Mouse (Mus musculus) spleen, postnatal 14 days (tissue): ENCODE measurements around the gene Reln.

Experiments used
- DNase-seq, 2 experiments: peaks; one replicate each; pipeline ENCODE4 v3.0.0; 2021 to 2022; ENCODE audit warnings: low spot score in 2 of 2

Gene Reln

GRCm38 (mm10) chr5:22118456-22118855, 226.0 kb downstream of the Reln start:
- no peak for DNase-seq

DNA sequence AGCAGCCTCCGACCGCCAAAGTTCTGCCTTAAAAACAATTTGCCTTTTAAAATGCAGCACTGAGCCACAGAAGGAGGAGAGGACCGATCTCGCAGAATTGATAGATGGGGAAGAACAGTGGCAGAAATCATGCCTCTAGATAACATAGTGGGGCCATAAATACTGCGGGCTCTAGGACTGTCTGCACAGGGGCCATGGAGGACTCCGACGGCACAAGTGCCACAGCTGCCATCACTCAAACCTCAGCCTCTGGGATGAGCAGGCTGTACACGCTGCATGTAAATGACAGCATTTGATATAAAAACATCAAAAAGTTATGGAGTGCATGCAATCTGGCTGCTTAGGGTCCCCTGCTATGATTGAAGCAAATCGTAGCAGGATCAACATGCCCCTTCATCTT, 227.6 kb downstream of the Reln start:
- DNase-seq = no peak

DNA sequence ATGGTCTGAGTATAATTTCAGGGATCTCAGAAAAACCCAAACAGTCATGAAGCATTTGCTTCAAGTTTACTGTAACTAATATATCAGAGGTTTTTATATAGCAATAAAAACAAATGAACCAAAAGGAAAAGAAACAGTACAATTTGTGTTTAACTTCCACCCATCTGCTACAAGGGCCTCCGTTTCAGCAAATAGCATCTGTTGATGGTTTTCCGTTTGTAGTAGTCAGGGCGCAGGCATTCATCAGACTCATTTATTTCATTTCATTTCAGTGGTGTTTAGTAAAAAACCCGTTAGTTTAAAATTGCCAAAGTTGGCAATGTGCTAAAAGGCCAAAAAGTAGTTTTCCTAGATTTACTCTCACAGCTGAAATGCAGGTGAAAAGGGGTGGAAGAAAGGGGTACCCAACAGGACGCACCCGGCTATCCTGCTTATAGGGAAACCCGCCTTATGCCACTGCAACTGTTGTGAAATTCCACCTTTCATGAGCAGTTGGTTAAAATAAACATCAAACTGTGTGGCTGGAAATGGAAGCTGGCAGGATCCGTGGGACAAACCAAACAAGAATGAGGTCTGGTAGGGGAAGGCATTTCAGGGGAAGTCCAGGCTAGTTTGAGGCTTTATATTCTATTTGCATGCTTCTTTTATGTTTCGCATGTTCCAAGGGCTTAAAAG, 237.6 kb downstream of the Reln start:
- DNase-seq = no peak

DNA sequence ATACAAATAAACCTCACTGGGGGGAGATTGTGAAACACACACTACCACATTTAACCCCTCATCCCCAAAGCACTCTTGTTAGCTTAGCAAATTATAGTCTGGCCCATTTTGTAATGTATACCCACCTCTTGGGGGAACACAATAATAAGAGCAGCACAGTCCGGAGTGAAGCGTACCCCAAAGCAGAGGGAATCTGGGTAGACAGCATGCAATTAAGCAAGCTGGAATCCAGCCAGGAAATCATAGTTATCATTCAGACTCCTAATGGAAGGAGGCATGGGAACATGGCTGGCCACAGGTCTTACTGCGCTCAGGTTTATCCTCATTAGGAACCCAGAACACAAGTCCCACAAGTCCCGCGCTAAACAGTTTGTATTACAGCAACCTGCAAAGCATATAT, 249.5 kb downstream of the Reln start:
- no peak for DNase-seq

- no peak for DNase-seq
Observed at GRCm38 (mm10) chr5:22094043-22094442, 250.5 kb downstream of the Reln start.

DNA sequence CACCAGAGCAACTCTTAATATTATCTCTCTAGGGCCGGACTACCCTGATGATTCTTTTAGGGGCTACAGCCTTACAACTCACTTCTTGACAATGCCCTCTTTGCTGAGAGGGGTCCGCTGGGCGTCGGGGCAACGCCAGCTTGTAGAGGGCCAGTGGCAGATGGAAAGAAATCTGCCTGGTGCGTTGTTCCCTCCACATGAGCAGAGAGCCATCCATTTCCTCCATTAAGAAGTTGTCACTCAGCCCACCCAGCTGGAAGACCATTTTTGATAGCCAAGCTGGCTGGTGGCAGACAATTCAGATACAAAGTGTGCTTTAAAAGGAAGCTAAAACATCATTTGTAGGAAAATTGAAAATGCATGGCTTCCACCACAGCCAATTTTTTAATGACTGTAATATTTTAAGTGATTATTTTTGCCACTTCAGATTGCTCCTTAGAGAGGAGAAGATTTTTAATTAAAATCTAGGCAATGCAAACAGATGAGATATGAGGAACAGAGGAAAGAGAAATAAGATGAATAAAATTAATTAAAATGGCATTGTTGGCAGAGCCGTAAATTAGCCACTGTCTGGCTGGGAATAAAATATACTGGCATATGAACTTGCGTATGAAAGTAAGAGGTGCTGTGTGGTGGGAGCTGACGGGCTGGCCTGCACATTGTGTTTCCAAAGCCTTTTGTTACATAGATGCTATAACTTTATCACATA, 251.2 kb downstream of the Reln start:
- DNase-seq = no peak

GRCm38 (mm10) chr5:22080468-22080986, 264.0 kb downstream of the Reln start:
- DNase-seq = no peak

- no peak for DNase-seq
Observed at GRCm38 (mm10) chr5:22074971-22075370, 269.5 kb downstream of the Reln start.

- DNase-seq = no peak
Observed at GRCm38 (mm10) chr5:22072591-22072990, 271.9 kb downstream of the Reln start.

DNA sequence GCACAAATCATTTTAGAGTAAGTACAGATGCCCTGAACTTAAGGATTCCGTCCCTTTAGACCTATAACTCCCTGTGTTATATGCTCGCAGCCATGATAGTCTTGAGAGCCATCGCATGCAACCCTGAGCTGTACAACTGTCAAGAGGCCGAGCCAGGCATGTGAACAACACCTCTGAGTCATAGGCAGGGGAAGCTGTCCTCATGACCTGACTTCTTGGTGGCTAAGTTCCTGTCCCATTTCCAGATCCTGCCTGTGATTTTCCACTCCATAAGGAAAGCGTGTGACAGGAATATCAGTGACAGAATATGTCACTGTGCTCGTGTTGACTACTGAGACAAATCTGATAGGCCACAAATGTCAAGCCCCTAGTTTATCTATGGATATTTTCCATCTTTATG, 285.3 kb downstream of the Reln start:
- DNase-seq = no peak

DNA sequence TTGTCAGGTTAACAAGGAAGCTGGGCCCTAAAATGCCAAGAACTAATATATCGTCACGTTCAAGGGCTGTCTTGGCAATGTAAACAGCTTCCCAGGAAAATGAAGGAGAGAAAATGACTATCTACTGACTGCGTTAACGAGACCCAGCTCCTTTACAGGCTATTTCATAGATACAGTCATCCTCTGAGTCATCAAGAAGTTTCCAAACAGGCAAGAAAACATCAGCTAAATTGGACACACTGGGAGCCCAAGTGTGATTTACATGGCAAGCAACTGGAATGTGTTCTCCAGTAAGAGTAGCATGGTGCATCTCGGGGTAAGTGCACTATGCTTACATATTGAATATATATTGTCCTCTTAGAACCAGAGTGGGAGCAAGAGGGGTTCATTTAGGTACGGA, 302.7 kb downstream of the Reln start:
- no peak for DNase-seq

DNA sequence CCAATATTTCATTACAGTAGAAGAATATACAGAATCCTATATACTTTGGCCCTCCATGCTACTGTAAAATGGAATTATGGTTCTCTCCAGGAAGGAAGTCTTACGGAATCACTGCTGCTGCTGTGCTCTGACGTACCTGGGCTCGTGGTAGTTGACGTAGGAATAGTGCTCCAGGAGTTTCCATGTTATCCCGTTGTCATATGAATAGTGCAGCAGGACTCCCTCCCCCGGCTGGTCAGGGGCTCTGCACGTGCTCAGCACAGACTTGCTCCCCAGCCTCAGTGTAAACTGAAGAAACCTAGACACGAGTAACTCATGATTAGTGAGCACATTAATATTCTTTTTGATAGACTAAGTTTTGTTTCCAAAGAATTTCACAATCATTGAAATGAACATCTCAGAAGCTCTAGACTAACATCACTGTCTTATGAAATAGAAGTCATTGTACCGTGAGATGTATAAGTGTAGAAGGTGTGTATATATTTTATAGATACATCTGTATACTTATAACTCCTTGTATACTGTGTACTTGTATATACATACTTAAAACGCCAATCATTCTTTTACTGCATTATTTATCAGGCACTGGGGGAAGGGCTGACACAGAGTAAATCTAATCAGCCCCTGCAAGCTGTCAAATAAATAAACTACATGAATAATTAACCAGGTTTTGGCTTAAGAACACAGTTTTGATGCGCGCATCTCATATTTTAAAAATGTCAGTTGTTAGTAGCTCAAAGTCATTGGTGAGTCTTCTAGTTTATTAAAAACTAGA, 304.9 kb downstream of the Reln start:
- DNase-seq = no peak

GRCm38 (mm10) chr5:22035201-22035600, 309.3 kb downstream of the Reln start:
- DNase-seq = no peak

DNA sequence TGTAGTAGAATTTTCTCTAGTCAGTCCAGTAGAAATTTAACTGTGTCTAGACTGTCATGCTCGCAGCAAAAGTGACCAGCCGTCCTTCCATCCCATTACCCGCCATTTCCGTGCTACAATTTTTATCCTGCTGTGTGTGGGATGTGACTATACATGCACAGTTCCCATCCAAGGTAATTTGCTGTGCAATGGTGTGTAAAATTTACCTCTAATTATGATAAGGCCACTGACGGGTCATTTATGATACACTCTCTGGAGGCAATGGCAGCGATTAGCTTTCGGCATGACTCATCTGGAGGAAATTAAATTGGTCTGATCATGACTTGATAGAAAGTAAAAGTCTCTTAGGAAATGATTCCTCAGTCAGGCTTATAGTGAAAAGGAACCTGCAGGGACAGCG, 311.5 kb downstream of the Reln start:
- DNase-seq = no peak

GRCm38 (mm10) chr5:22031653-22032052, 312.8 kb downstream of the Reln start:
- no peak for DNase-seq

- no peak for DNase-seq
Observed at GRCm38 (mm10) chr5:22028379-22028778, 316.1 kb downstream of the Reln start.

DNA sequence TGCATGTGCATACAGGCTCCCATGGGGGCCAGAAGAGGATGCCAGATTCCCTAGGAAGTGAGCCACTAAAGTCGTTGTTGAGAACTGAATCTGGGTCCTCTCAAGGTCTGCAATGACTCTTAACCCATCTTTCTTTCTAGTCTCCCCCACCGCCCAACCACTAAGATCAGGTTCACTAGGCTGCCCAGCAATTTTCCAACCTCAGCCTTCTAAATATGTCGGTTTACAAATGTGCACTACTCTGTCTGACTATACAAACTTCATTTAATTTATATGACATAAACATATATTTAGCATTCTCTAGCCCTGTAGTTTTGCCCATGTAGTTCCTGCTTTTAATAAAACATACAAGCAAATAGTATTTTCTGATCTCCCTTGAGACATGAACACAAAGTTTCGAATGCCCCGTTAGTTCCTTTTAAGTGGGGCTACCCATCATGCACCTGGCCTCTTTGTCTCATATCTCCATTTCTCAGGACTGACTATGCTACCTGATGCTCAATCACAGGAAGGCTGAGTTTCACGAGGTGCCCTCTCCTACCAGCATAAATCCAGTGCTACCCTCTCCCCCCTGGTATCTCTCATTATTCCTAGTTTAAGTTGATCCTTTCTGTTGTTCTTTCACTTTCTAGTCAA, 317.1 kb downstream of the Reln start:
- DNase-seq = no peak

- DNase-seq = no peak
Observed at GRCm38 (mm10) chr5:22025746-22026145, 318.8 kb downstream of the Reln start.

- DNase-seq = no peak
Observed at GRCm38 (mm10) chr5:22024108-22024507, 320.4 kb downstream of the Reln start.

- DNase-seq = no peak
Observed at GRCm38 (mm10) chr5:22017896-22018295, 326.6 kb downstream of the Reln start.

- no peak for DNase-seq
Observed at GRCm38 (mm10) chr5:22014459-22014858, 330.0 kb downstream of the Reln start.

DNA sequence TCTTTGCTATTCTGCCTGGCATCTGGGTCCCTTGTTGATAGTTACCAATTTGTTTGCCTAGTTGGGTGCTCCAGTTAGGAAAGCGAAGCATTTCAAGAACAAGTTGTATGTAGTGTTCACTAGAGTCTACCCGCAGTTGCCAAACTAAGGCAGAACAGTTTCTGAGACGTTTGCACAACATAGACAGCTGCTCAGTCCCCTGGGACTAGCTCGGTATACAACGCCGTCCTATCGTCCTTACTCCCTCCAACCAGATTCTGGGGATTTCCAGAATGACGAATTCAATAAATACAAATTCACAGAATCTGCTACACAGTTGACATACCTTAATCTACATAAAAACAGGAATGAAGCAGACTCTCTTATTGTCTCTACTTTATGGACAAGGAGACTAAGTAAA, 335.4 kb downstream of the Reln start:
- DNase-seq = no peak
